Mouse (Mus musculus): Measurements from ENCODE around the gene Natd1. TPM values are rescaled to one million over a fixed set of nuclear protein-coding genes. Genes with fewer than 3 reads are reported as not detected.

Gene Natd1
- polyA plus RNA-seq, 1 experiment: 39.3 TPM

GRCm38 (mm10) chr11:60940501-60940900, 26.0 kb upstream of the Natd1 start:
- peak overlapping the region; percentile 25; the same call in 1 of the 2 replicates for H3K27ac ChIP-seq (ENCODE audit: insufficient read depth, low read depth, low read length)
- TF ChIP-seq CTCF (conservative IDR thresholded peaks at IDR 0.05; ENCODE audit: insufficient read depth, insufficient read length, low read depth, low read length) (no peak), POLR2A (IDR thresholded peaks at IDR 0.05; ENCODE audit: low read depth, low read length) (no peak)
- 26% methylated on average over 5 of the region's 5 CpGs for WGBS
- DNase-seq: no peak
- peaks cover 50% of the 10 kb centered on the region for H3K4me1 ChIP-seq (ENCODE audit: control insufficient read depth, insufficient read depth, low read length)
- H3K36me3 ChIP-seq (ENCODE audit: control insufficient read depth, insufficient read depth, low read length): no peaks in the 10 kb centered on the region; the same call in 1 of the 2 replicates
- H3K27me3 ChIP-seq (replicated peaks; ENCODE audit: control insufficient read depth, insufficient read depth, low read length): no peaks in the 10 kb centered on the region
- no peak overlapping the region for H3K4me3 ChIP-seq (ENCODE audit: insufficient read depth, low read depth, low read length)

GRCm38 (mm10) chr11:60939487-60939886, 24.9 kb upstream of the Natd1 start:
- DNase-seq: no peak
- Histone ChIP-seq H3K27ac (ENCODE audit: insufficient read depth, low read depth, low read length) (no peak overlapping the region), H3K36me3 (ENCODE audit: control insufficient read depth, insufficient read depth, low read length) (no peaks in the 10 kb centered on the region; the same call in 1 of the 2 replicates)

GRCm38 (mm10) chr11:60937611-60938010, 23.1 kb upstream of the Natd1 start:
- Histone ChIP-seq H3K4me3 (ENCODE audit: insufficient read depth, low read depth, low read length) (no peak overlapping the region), H3K36me3 (ENCODE audit: control insufficient read depth, insufficient read depth, low read length) (no peaks in the 10 kb centered on the region), H3K27me3 (replicated peaks; ENCODE audit: control insufficient read depth, insufficient read depth, low read length) (no peaks in the 10 kb centered on the region), H3K4me1 (ENCODE audit: control insufficient read depth, insufficient read depth, low read length) (peaks cover 72% of the 10 kb centered on the region), H3K27ac (ENCODE audit: insufficient read depth, low read depth, low read length) (no peak overlapping the region)
- no peak for TF ChIP-seq POLR2A (IDR thresholded peaks at IDR 0.05; ENCODE audit: low read depth, low read length)
- no peak for TF ChIP-seq CTCF (conservative IDR thresholded peaks at IDR 0.05; ENCODE audit: insufficient read depth, insufficient read length, low read depth, low read length)
- 36% methylated on average over 3 of the region's 3 CpGs for WGBS
- DNase-seq: no peak

More at GRCm38 (mm10) chr11:60939487-60939886, 24.9 kb upstream of the Natd1 start:
- TF ChIP-seq POLR2A (IDR thresholded peaks at IDR 0.05; ENCODE audit: low read depth, low read length) (no peak), CTCF (conservative IDR thresholded peaks at IDR 0.05; ENCODE audit: insufficient read depth, insufficient read length, low read depth, low read length) (no peak)
- WGBS: 76% methylated on average over 3 of the region's 3 CpGs
- no peaks in the 10 kb centered on the region for H3K27me3 ChIP-seq (replicated peaks; ENCODE audit: control insufficient read depth, insufficient read depth, low read length)
- peaks cover 59% of the 10 kb centered on the region for H3K4me1 ChIP-seq (ENCODE audit: control insufficient read depth, insufficient read depth, low read length)
- H3K4me3 ChIP-seq (ENCODE audit: insufficient read depth, low read depth, low read length): no peak overlapping the region

DNA sequence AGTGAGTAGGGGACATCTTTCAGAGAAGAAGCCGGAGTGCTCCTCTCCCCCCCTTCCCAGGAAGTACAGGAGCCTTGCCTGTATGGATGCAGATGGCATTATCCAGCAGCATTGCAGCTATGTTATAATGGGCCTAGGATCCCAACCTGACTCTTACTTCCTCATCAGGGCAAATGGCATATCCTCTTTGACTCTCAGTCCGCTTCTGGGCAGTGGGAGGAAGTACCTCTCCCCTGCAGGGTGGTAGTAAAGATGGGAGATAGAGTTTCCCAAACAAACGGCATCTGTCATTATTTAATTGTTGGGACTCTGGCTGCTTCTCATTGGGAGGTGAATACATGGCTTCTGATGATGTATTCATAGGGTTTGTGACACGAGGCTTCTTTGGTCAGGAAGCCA, 21.4 kb upstream of the Natd1 start:
- H3K27ac ChIP-seq (ENCODE audit: insufficient read depth, low read depth, low read length): peak overlapping the region; percentile 66
- no peak for DNase-seq
- TF ChIP-seq CTCF (conservative IDR thresholded peaks at IDR 0.05; ENCODE audit: insufficient read depth, insufficient read length, low read depth, low read length) (no peak), POLR2A (IDR thresholded peaks at IDR 0.05; ENCODE audit: low read depth, low read length) (no peak)
- H3K27me3 ChIP-seq (replicated peaks; ENCODE audit: control insufficient read depth, insufficient read depth, low read length): no peaks in the 10 kb centered on the region
- 44% methylated on average over 4 of the region's 4 CpGs for WGBS
- no peaks in the 10 kb centered on the region for H3K36me3 ChIP-seq (ENCODE audit: control insufficient read depth, insufficient read depth, low read length)
- H3K4me1 ChIP-seq (ENCODE audit: control insufficient read depth, insufficient read depth, low read length): peaks cover 62% of the 10 kb centered on the region
- H3K4me3 ChIP-seq (ENCODE audit: insufficient read depth, low read depth, low read length): no peak overlapping the region

- no peaks in the 10 kb centered on the region for H3K36me3 ChIP-seq (ENCODE audit: control insufficient read depth, insufficient read depth, low read length)
- H3K4me3 ChIP-seq (ENCODE audit: insufficient read depth, low read depth, low read length): 0 out of 2 replicates have a peak overlapping the region, but pooled peaks have one; percentile 0
- peaks cover 61% of the 10 kb centered on the region for H3K4me1 ChIP-seq (ENCODE audit: control insufficient read depth, insufficient read depth, low read length)
- no peaks in the 10 kb centered on the region for H3K27me3 ChIP-seq (replicated peaks; ENCODE audit: control insufficient read depth, insufficient read depth, low read length)
- H3K27ac ChIP-seq (ENCODE audit: insufficient read depth, low read depth, low read length): peak overlapping the region; percentile 66
- no peak for TF ChIP-seq POLR2A (IDR thresholded peaks at IDR 0.05; ENCODE audit: low read depth, low read length)
- TF ChIP-seq CTCF (conservative IDR thresholded peaks at IDR 0.05; ENCODE audit: insufficient read depth, insufficient read length, low read depth, low read length): no peak
- WGBS: 14% methylated on average over 7 of the region's 7 CpGs
- peak; percentile 82 for DNase-seq
Observed at GRCm38 (mm10) chr11:60935326-60935974, 20.9 kb upstream of the Natd1 start.

GRCm38 (mm10) chr11:60934795-60935194, 20.2 kb upstream of the Natd1 start:
- TF ChIP-seq POLR2A (IDR thresholded peaks at IDR 0.05; ENCODE audit: low read depth, low read length) (no peak), CTCF (conservative IDR thresholded peaks at IDR 0.05; ENCODE audit: insufficient read depth, insufficient read length, low read depth, low read length) (no peak)
- peak; percentile 42 for DNase-seq
- Histone ChIP-seq H3K27ac (ENCODE audit: insufficient read depth, low read depth, low read length) (peak overlapping the region; percentile 36), H3K4me1 (ENCODE audit: control insufficient read depth, insufficient read depth, low read length) (peaks cover 56% of the 10 kb centered on the region), H3K27me3 (replicated peaks; ENCODE audit: control insufficient read depth, insufficient read depth, low read length) (no peaks in the 10 kb centered on the region), H3K4me3 (ENCODE audit: insufficient read depth, low read depth, low read length) (no peak overlapping the region), H3K36me3 (ENCODE audit: control insufficient read depth, insufficient read depth, low read length) (no peaks in the 10 kb centered on the region)
- 47% methylated on average over 2 of the region's 2 CpGs for WGBS

- TF ChIP-seq POLR2A (IDR thresholded peaks at IDR 0.05; ENCODE audit: low read depth, low read length): no peak
- TF ChIP-seq CTCF (conservative IDR thresholded peaks at IDR 0.05; ENCODE audit: insufficient read depth, insufficient read length, low read depth, low read length): no peak
- Histone ChIP-seq H3K36me3 (ENCODE audit: control insufficient read depth, insufficient read depth, low read length) (no peaks in the 10 kb centered on the region), H3K27ac (ENCODE audit: insufficient read depth, low read depth, low read length) (peak overlapping the region; percentile 48; the same call in 1 of the 2 replicates), H3K4me1 (ENCODE audit: control insufficient read depth, insufficient read depth, low read length) (peaks cover 50% of the 10 kb centered on the region), H3K27me3 (replicated peaks; ENCODE audit: control insufficient read depth, insufficient read depth, low read length) (no peaks in the 10 kb centered on the region), H3K4me3 (ENCODE audit: insufficient read depth, low read depth, low read length) (peak overlapping the region; percentile 67)
- 40% methylated on average over 10 of the region's 10 CpGs for WGBS
- peak; percentile 79 for DNase-seq
Observed at GRCm38 (mm10) chr11:60933178-60933930, 18.8 kb upstream of the Natd1 start.

All from kidney, adult 2 months (tissue).